Mouse (Mus musculus) kidney, postnatal 0 days (tissue): ENCODE measurements around the gene Cdk17. TPM values are rescaled to one million over a fixed set of nuclear protein-coding genes. Genes with fewer than 3 reads are reported as not detected.

Source experiments
- ATAC-seq: fragments of 200-750 bp; cut with Nextera tagmentation; replicated peaks from 2 replicates; pipeline ENCODE4 v1.8.0; 2017; ENCODE audit warnings: low read depth, moderate number of reproducible peaks, moderate TSS enrichment, moderate library complexity; ENCODE audit not compliant: low FRiP score
- DNase-seq: peaks from one replicate; pipeline ENCODE4 v3.0.0-alpha.2; 2016; ENCODE audit warnings: low spot score
- H3K27ac ChIP-seq: fragments of 300-500 bp; sonication (generic); 2 replicates; pipeline ENCODE4 v1.5.1; 2014; ENCODE audit warnings: mild to moderate bottlenecking
- H3K27me3 ChIP-seq: fragments of 300-500 bp; sonication (generic); 2 replicates; pipeline ENCODE4 v1.6.1; 2014; ENCODE audit warnings: low read length, mixed read lengths; ENCODE audit not compliant: insufficient read depth
- H3K36me3 ChIP-seq: fragments of 300-500 bp; sonication (generic); 2 replicates; pipeline ENCODE4 v1.6.1; 2014; ENCODE audit warnings: low read length, mixed read lengths; ENCODE audit not compliant: insufficient read depth
- H3K4me1 ChIP-seq: fragments of 300-500 bp; sonication (generic); replicated peaks from 2 replicates; pipeline ENCODE4 v1.6.1; 2014; ENCODE audit warnings: antibody characterized with exemption, low read length, mixed read lengths; ENCODE audit not compliant: insufficient read depth
- H3K4me2 ChIP-seq: fragments of 300-500 bp; sonication (generic); 2 replicates; pipeline ENCODE4 v1.6.1; 2014; ENCODE audit warnings: mild to moderate bottlenecking, low read length, moderate library complexity, mixed read lengths
- H3K4me3 ChIP-seq: fragments of 300-500 bp; sonication (generic); replicated peaks from 2 replicates; pipeline ENCODE4 v1.5.1; 2014; ENCODE audit warnings: low read depth, low read length
- H3K9ac ChIP-seq: fragments of 300-500 bp; sonication (generic); 2 replicates; pipeline ENCODE4 v1.6.1; 2014; ENCODE audit warnings: low read depth, low read length
- H3K9me3 ChIP-seq: fragments of 300-500 bp; sonication (generic); replicated peaks from 2 replicates; pipeline ENCODE4 v1.6.1; 2016; ENCODE audit warnings: low read length, inconsistent platforms, mixed read lengths
- CTCF ChIP-seq: IDR thresholded peaks from 2 replicates; pipeline ENCODE4 v1.5.1; 2016; ENCODE audit warnings: antibody characterized with exemption, low read depth, mild to moderate bottlenecking, moderate library complexity
- WGBS: fragments of 180-500 bp; shearing (Covaris S2); extraction: QIAGEN DNeasy Blood & Tissue Kit; methylation state at CpG from one replicate; pipeline ENCODE4 v1.1.7; 2014; 5-methylcytosine and 5-hydroxymethylcytosine counted together
- polyA plus RNA-seq: library from polyadenylated mRNA; unstranded; fragments of >200 nt; fragmentation: Nextera tagmentation; extraction: Ambion mirVana; gene quantifications from 2 replicates; pipeline ENCODE4 v1.2.1, GENCODE M21; 2015

The Cdk17 gene
- polyA plus RNA-seq, 1 experiment from 2014 or later, result 16.4 TPM

GRCm38 (mm10) chr10:93163711-93164488 is 3.2 kb downstream of the Cdk17 start:
- no peaks in the 10 kb centered on the region for H3K27me3 ChIP-seq
- H3K4me2 ChIP-seq, result no peak overlapping the region
- no peak overlapping the region for H3K9ac ChIP-seq
- DNase-seq, result no peak
- no peak for ATAC-seq
- peaks cover 6% of the 10 kb centered on the region for H3K4me1 ChIP-seq
- no peaks in the 10 kb centered on the region for H3K36me3 ChIP-seq
- no peak overlapping the region for H3K4me3 ChIP-seq
- no peaks in the 10 kb centered on the region for H3K9me3 ChIP-seq
- 79% methylated on average over 6 of the region's 6 CpGs for WGBS
- no peak for TF ChIP-seq CTCF
- H3K27ac ChIP-seq, result peak overlapping the region; percentile 42; the same call in 1 of the 2 replicates

GRCm38 (mm10) chr10:93165416-93166381 is 5.0 kb downstream of the Cdk17 start:
- 35% methylated on average over 14 of the region's 14 CpGs for WGBS
- Histone ChIP-seq H3K4me3 (no peak overlapping the region), H3K27ac (peak overlapping the region; percentile 38; the same call in 1 of the 2 replicates), H3K27me3 (no peaks in the 10 kb centered on the region), H3K9me3 (no peaks in the 10 kb centered on the region), H3K36me3 (no peaks in the 10 kb centered on the region), H3K4me1 (peaks cover 6% of the 10 kb centered on the region), H3K4me2 (0 out of 2 replicates have a peak overlapping the region, but pooled peaks have one; percentile 16), H3K9ac (no peak overlapping the region)
- ATAC-seq, result no peak
- TF ChIP-seq CTCF, result no peak
- DNase-seq, result peak; percentile 24

- no peak overlapping the region for H3K4me3 ChIP-seq
- H3K4me1 ChIP-seq, result peaks cover 6% of the 10 kb centered on the region
- H3K27ac ChIP-seq, result peak overlapping the region; percentile 38; the same call in 1 of the 2 replicates
- no peaks in the 10 kb centered on the region for H3K36me3 ChIP-seq
- ATAC-seq (0 out of 2 replicates have a peak, but pooled peaks have one; percentile 22), DNase-seq (no peak)
- WGBS, result 31% methylated on average over 5 of the region's 5 CpGs
- H3K27me3 ChIP-seq, result no peaks in the 10 kb centered on the region
- no peaks in the 10 kb centered on the region for H3K9me3 ChIP-seq
- no peak for TF ChIP-seq CTCF
- no peak overlapping the region for H3K9ac ChIP-seq
- H3K4me2 ChIP-seq, result 0 out of 2 replicates have a peak overlapping the region, but pooled peaks have one; percentile 16
Observed at GRCm38 (mm10) chr10:93166382-93166769, 5.7 kb downstream of the Cdk17 start.

GRCm38 (mm10) chr10:93167311-93167710 is 6.6 kb downstream of the Cdk17 start:
- WGBS, result 67% methylated on average over 6 of the region's 6 CpGs
- DNase-seq, result no peak
- Histone ChIP-seq H3K4me3 (no peak overlapping the region), H3K9me3 (no peaks in the 10 kb centered on the region), H3K4me2 (no peak overlapping the region), H3K4me1 (peaks cover 6% of the 10 kb centered on the region), H3K9ac (no peak overlapping the region), H3K27ac (no peak overlapping the region), H3K36me3 (no peaks in the 10 kb centered on the region), H3K27me3 (no peaks in the 10 kb centered on the region)
- TF ChIP-seq CTCF, result no peak
- ATAC-seq, result no peak

GRCm38 (mm10) chr10:93168067-93168466 is 7.4 kb downstream of the Cdk17 start:
- no peak for ATAC-seq
- H3K4me2 ChIP-seq, result no peak overlapping the region
- H3K9ac ChIP-seq, result no peak overlapping the region
- WGBS, result 49% methylated on average over 4 of the region's 4 CpGs
- H3K4me1 ChIP-seq, result peaks cover 6% of the 10 kb centered on the region
- H3K27me3 ChIP-seq, result no peaks in the 10 kb centered on the region
- peak; percentile 31 for DNase-seq
- H3K4me3 ChIP-seq, result no peak overlapping the region
- H3K9me3 ChIP-seq, result no peaks in the 10 kb centered on the region
- no peak for TF ChIP-seq CTCF
- H3K27ac ChIP-seq, result no peak overlapping the region
- H3K36me3 ChIP-seq, result no peaks in the 10 kb centered on the region
